In the genomic region with DNA sequence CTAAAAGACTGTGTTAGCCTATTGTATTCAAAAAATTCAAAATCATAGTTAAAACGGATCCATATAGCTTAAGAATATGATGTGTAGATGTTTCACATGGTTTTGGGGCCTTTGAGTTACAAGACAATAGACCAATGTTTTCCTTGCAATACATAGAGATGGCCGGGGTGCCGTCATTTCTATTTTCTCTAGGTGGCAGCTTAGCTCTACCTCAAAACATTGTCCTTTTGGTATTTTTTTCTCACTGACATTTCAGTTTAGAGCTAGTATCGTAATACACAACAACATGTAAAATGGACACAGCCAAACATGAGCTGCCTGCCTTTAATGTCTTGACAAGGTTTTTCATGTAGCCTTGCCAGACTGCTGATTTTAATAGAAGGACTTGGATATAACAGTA, we compare ENCODE assay signal across 14 mouse cellular contexts.
DNase-seq lines count a peak whose midpoint lies in the region; ATAC-seq and TF ChIP-seq lines count a peak whose summit lies in the region.
"Had no signal": no experiment of that assay in that cellular context is flagged by ENCODE, and none has a peak within 500 bp of the region (broad histone marks: within the 10 kb centered on the region; RNA-seq: fewer than 3 reads in every experiment).

No protein-coding gene starts in this region.

- peak in 1 of 2 experiments; percentile 56; a peak in 2 of 4 replicates for TF ChIP-seq CTCF in CH12.LX (conservative IDR thresholded peaks at IDR 0.05 in 1 of 2, IDR thresholded peaks at IDR 0.05 in 1 of 2; ENCODE audit: low read depth in 2 of 2, low read length in 2 of 2)
- peak; percentile 55 for TF ChIP-seq CTCF in left cerebral cortex, adult 2 months (IDR thresholded peaks at IDR 0.05)

- no peaks in the 10 kb centered on the region for H3K4me1 ChIP-seq in hindbrain, embryonic 14.5 days (replicated peaks; ENCODE audit: control insufficient read depth, insufficient read depth, low read length)
- no peaks in the 10 kb centered on the region for H3K4me1 ChIP-seq in hindbrain, embryonic 16.5 days (ENCODE audit: control insufficient read depth, insufficient read depth, low read depth, low read length)
- peaks cover 0 to 3% of the 10 kb centered on the region in 2 experiments; a peak in 1 of 4 replicates for H3K4me1 ChIP-seq in CH12.LX (ENCODE audit: control insufficient read depth in 1 of 2, insufficient read depth in 2 of 2)
- H3K4me1 ChIP-seq in limb, embryonic 10.5 days = no peaks in the 10 kb centered on the region
- H3K4me1 ChIP-seq: limb, embryonic 12.5 days; neural tube, embryonic 12.5 days had no signal

- no peak overlapping the region for H3K4me2 ChIP-seq in hindbrain, embryonic 14.5 days (replicated peaks)
- no peak overlapping the region for H3K4me2 ChIP-seq in hindbrain, embryonic 16.5 days (ENCODE audit: low read length)
- 0 out of 2 replicates have a peak overlapping the region, but pooled peaks have one; percentile 13 for H3K4me2 ChIP-seq in CH12.LX (ENCODE audit: insufficient read depth, low read depth, poor library complexity, severe bottlenecking)
- H3K4me2 ChIP-seq: limb, embryonic 12.5 days; neural tube, embryonic 12.5 days had no signal

- DNase-seq in hindbrain, embryonic 14.5 days (ENCODE audit: low spot score) = peak; percentile 39
- DNase-seq in CH12.LX (ENCODE audit: extremely low read depth) = no peak
- DNase-seq in adrenal gland, postnatal 14 days = peak; percentile 10
- DNase-seq in left cerebral cortex, adult 2 months (ENCODE audit: extremely low spot score in 1 of 2, low spot score in 2 of 2) = peak in 1 of 2 experiments; percentile 20
- DNase-seq in heart, postnatal 14 days = no peak
- no peak for DNase-seq in urinary bladder, adult 2 months (ENCODE audit: low spot score)
- DNase-seq in limb, embryonic 10.5 days (ENCODE audit: low spot score) = no peak
- DNase-seq: gastrocnemius, postnatal 25 days; lung, adult 2 months had no signal

- TF ChIP-seq RAD21 in CH12.LX (IDR thresholded peaks at IDR 0.05; ENCODE audit: low read depth, low read length) = peak; percentile 72

- no peak overlapping the region for H3K9ac ChIP-seq in hindbrain, embryonic 14.5 days
- H3K9ac ChIP-seq in hindbrain, embryonic 16.5 days (ENCODE audit: low read depth, low read length) = no peak overlapping the region
- no peak overlapping the region for H3K9ac ChIP-seq in CH12.LX (ENCODE audit: insufficient read depth, low read depth)
- H3K9ac ChIP-seq: limb, embryonic 12.5 days; neural tube, embryonic 12.5 days had no signal

- H3K4me3 ChIP-seq in hindbrain, embryonic 14.5 days (replicated peaks; ENCODE audit: low read length) = no peak overlapping the region
- H3K4me3 ChIP-seq in hindbrain, embryonic 16.5 days (ENCODE audit: low read length) = no peak overlapping the region
- no peak overlapping the region for H3K4me3 ChIP-seq in CH12.LX (replicated peaks in 1 of 3; ENCODE audit: low read depth in 2 of 3, low read length in 2 of 3, poor library complexity in 1 of 3)
- H3K4me3 ChIP-seq in left cerebral cortex, adult 2 months = no peak overlapping the region
- no peak overlapping the region for H3K4me3 ChIP-seq in limb, embryonic 10.5 days
- H3K4me3 ChIP-seq: limb, embryonic 12.5 days; neural tube, embryonic 12.5 days had no signal

- no peak for TF ChIP-seq EP300 in CH12.LX (IDR thresholded peaks at IDR 0.05; ENCODE audit: low read length)

- H3K27ac ChIP-seq in hindbrain, embryonic 14.5 days = no peak overlapping the region
- no peak overlapping the region for H3K27ac ChIP-seq in hindbrain, embryonic 16.5 days (ENCODE audit: low read depth, low read length)
- no peak overlapping the region for H3K27ac ChIP-seq in CH12.LX (ENCODE audit: insufficient read depth, low read depth)
- H3K27ac ChIP-seq in left cerebral cortex, adult 2 months = peak overlapping the region; percentile 38; the same call in 1 of the 2 replicates
- H3K27ac ChIP-seq in limb, embryonic 10.5 days = no peak overlapping the region
- H3K27ac ChIP-seq: limb, embryonic 12.5 days; neural tube, embryonic 12.5 days had no signal

- no peak for ATAC-seq in hindbrain, embryonic 14.5 days (ENCODE audit: low FRiP score)
- ATAC-seq in hindbrain, embryonic 16.5 days = no peak; the same call in 1 of the 2 replicates
- ATAC-seq: CD4-positive, CD25-positive, alpha-beta regulatory T cell, adult 4 months; intestine, embryonic 16.5 days had no signal

- no peaks in the 10 kb centered on the region for H3K27me3 ChIP-seq in hindbrain, embryonic 14.5 days (ENCODE audit: control insufficient read depth, insufficient read depth, low read length)
- no peaks in the 10 kb centered on the region for H3K27me3 ChIP-seq in hindbrain, embryonic 16.5 days (replicated peaks; ENCODE audit: control insufficient read depth, insufficient read depth, low read length)
- H3K27me3 ChIP-seq in CH12.LX (replicated peaks) = no peaks in the 10 kb centered on the region
- H3K27me3 ChIP-seq in limb, embryonic 10.5 days (ENCODE audit: low read depth, poor library complexity, severe bottlenecking) = no peaks in the 10 kb centered on the region
- H3K27me3 ChIP-seq: limb, embryonic 12.5 days; neural tube, embryonic 12.5 days had no signal

- no peak for TF ChIP-seq POLR2A in CH12.LX (IDR thresholded peaks at IDR 0.05; ENCODE audit: low read depth, low read length)

- H3K79me2 ChIP-seq in CH12.LX (replicated peaks; ENCODE audit: control insufficient read depth, extremely low read depth, insufficient read depth, poor library complexity, severe bottlenecking) = no peaks in the 10 kb centered on the region

- 82% methylated on average over 4 of the region's 4 CpGs for WGBS in hindbrain, embryonic 14.5 days
- WGBS in hindbrain, embryonic 16.5 days = 85% methylated on average over 4 of the region's 4 CpGs
- WGBS in limb, embryonic 10.5 days = 91% methylated on average over 4 of the region's 4 CpGs

- dilution Hi-C loops in CH12.LX (cut with MboI; ENCODE audit: extremely low pct_ligation_motif_present, extremely low pct_unique_long_range_greater_than_20kb, low sequenced_read_pairs) = no loop called here

- no peaks in the 10 kb centered on the region for H3K36me3 ChIP-seq in hindbrain, embryonic 14.5 days (replicated peaks; ENCODE audit: control insufficient read depth, insufficient read depth)
- H3K36me3 ChIP-seq in hindbrain, embryonic 16.5 days (ENCODE audit: control insufficient read depth, insufficient read depth, low read length) = no peaks in the 10 kb centered on the region
- no peaks in the 10 kb centered on the region for H3K36me3 ChIP-seq in CH12.LX (replicated peaks in 1 of 2; ENCODE audit: control insufficient read depth in 1 of 2, insufficient read depth in 1 of 2, low read length in 1 of 2)
- H3K36me3 ChIP-seq in limb, embryonic 10.5 days = no peaks in the 10 kb centered on the region
- H3K36me3 ChIP-seq: limb, embryonic 12.5 days; neural tube, embryonic 12.5 days had no signal

- intact Hi-C loops in left cerebral cortex, adult 2 months (cut with DNase I) = no loop called here
- intact Hi-C loops in heart, postnatal 14 days (cut with DNase I) = no loop called here

- no peaks in the 10 kb centered on the region for H3K9me3 ChIP-seq in hindbrain, embryonic 14.5 days (ENCODE audit: control insufficient read depth, low read length)
- H3K9me3 ChIP-seq in hindbrain, embryonic 16.5 days (ENCODE audit: control insufficient read depth, low read length) = no peaks in the 10 kb centered on the region
- no peaks in the 10 kb centered on the region for H3K9me3 ChIP-seq in CH12.LX (replicated peaks; ENCODE audit: low read length)
- no peaks in the 10 kb centered on the region for H3K9me3 ChIP-seq in limb, embryonic 10.5 days (replicated peaks)
- H3K9me3 ChIP-seq: limb, embryonic 12.5 days; neural tube, embryonic 12.5 days had no signal

- in situ Hi-C loops in CH12.LX (cut with MboI; ENCODE audit: low pct_ligation_motif_present, low pct_unique_long_range_greater_than_20kb, low sequenced_read_pairs) = no loop called here

TF ChIP-seq in CH12.LX, 34 proteins besides CTCF, POLR2A, EP300 and RAD21:
- peak; percentile 52 for TF ChIP-seq SMC3 (IDR thresholded peaks at IDR 0.05; ENCODE audit: low read depth, low read length)
- TF ChIP-seq ZNF384 (IDR thresholded peaks at IDR 0.05; ENCODE audit: low read depth, low read length) = peak; percentile 82
- no peak for TF ChIP-seq ZKSCAN1 (IDR thresholded peaks at IDR 0.05; ENCODE audit: borderline replicate concordance, low read depth, low read length)

Comparison
In these comparisons a context has a peak if more than half of its experiments do, and no peak if none do; other contexts are left out.
1. DNase-seq: peak in hindbrain, embryonic 14.5 days (single experiment) and adrenal gland, postnatal 14 days (single experiment); none in CH12.LX (single experiment), heart, postnatal 14 days (0 of 2), urinary bladder, adult 2 months (single experiment) and limb, embryonic 10.5 days (single experiment).